Mouse (Mus musculus): ENCODE measurements around the gene Alkal2. TPM values are rescaled to one million over a fixed set of nuclear protein-coding genes. Genes with fewer than 3 reads are reported as not detected.

Gene Alkal2
- total and polyA plus RNA-seq, 3 experiments = 0.04 TPM; not detected in 2

- Histone ChIP-seq H3K36me3 (ENCODE audit: control insufficient read depth in 1 of 2, insufficient read depth in 2 of 2, low read length in 2 of 2) (no peaks in the 10 kb centered on the region), H3K4me3 (ENCODE audit: control insufficient read depth in 1 of 2, insufficient read depth in 1 of 2, low read depth in 2 of 2, low read length in 2 of 2) (no peak overlapping the region), H3K79me2 (ENCODE audit: control insufficient read depth, insufficient read depth, low read length, poor library complexity) (no peaks in the 10 kb centered on the region), H3K27ac (ENCODE audit: control insufficient read depth, low read depth, low read length) (no peak overlapping the region), H3K4me1 (ENCODE audit: control insufficient read depth in 1 of 2, insufficient read depth in 2 of 2, low read length in 2 of 2) (no peaks in the 10 kb centered on the region), H3K9me3 (replicated peaks; ENCODE audit: insufficient read depth, low read length) (no peaks in the 10 kb centered on the region), H3K27me3 (ENCODE audit: control insufficient read depth in 1 of 2, insufficient read depth in 2 of 2, low read length in 2 of 2) (no peaks in the 10 kb centered on the region), H3K9ac (ENCODE audit: control insufficient read depth, low read depth, low read length, poor library complexity, severe bottlenecking) (no peak overlapping the region)
- TF ChIP-seq CTCF (IDR thresholded peaks at IDR 0.05 in 2 of 3, conservative IDR thresholded peaks at IDR 0.05 in 1 of 3; ENCODE audit: control insufficient read depth in 1 of 3, insufficient read depth in 1 of 3, low read depth in 2 of 3, low read length in 3 of 3, poor library complexity in 1 of 3, severe bottlenecking in 1 of 3) = no peak
- TF ChIP-seq MYC (IDR thresholded peaks at IDR 0.05; ENCODE audit: low read depth, low read length) = no peak
- no peak for TF ChIP-seq MXI1 (IDR thresholded peaks at IDR 0.05; ENCODE audit: low read depth, low read length)
- TF ChIP-seq ZNF384 (IDR thresholded peaks at IDR 0.05; ENCODE audit: low read depth, low read length) = no peak
- TF ChIP-seq USF2 (IDR thresholded peaks at IDR 0.05; ENCODE audit: borderline replicate concordance in 1 of 2, insufficient read depth in 1 of 2, low read depth in 1 of 2, low read length in 2 of 2) = no peak
- TF ChIP-seq MEF2A (IDR thresholded peaks at IDR 0.05; ENCODE audit: extremely low read depth, insufficient replicate concordance, low read depth, low read length, poor library complexity, severe bottlenecking) = no peak
- no peak for TF ChIP-seq NELFE (IDR thresholded peaks at IDR 0.05; ENCODE audit: low read depth, low read length)
- TF ChIP-seq EP300 (IDR thresholded peaks at IDR 0.05; ENCODE audit: low read depth in 1 of 2, low read length in 2 of 2) = no peak
- no peak for TF ChIP-seq MAX (IDR thresholded peaks at IDR 0.05; ENCODE audit: low read length)
- no peak for TF ChIP-seq HCFC1 (IDR thresholded peaks at IDR 0.05; ENCODE audit: low read depth, low read length)
- no peak for TF ChIP-seq ZMIZ1 (IDR thresholded peaks at IDR 0.05; ENCODE audit: low read depth, low read length)
- no peak for TF ChIP-seq POLR2AphosphoS2 (IDR thresholded peaks at IDR 0.05; ENCODE audit: low read length)
- TF ChIP-seq MAZ (IDR thresholded peaks at IDR 0.05; ENCODE audit: low read depth, low read length) = no peak
- TF ChIP-seq JUND (IDR thresholded peaks at IDR 0.05; ENCODE audit: low read depth, low read length) = no peak
- TF ChIP-seq BHLHE40 (IDR thresholded peaks at IDR 0.05; ENCODE audit: borderline replicate concordance, low read depth, low read length) = no peak
- no peak for TF ChIP-seq ZC3H11A (IDR thresholded peaks at IDR 0.05; ENCODE audit: low read depth, low read length)
- TF ChIP-seq MYB (IDR thresholded peaks at IDR 0.05; ENCODE audit: low read depth, low read length) = no peak
- no peak for DNase-seq (ENCODE audit: low read depth, low spot score)
Measured at GRCm38 (mm10) chr12:30936899-30937298, 52.8 kb downstream of the Alkal2 start.

Other genes starting within 250 kb of the Alkal2 start
- gene Acp1, start 27.3 kb downstream of the Alkal2 start, total RNA-seq (2012; rRNA removed) = 59.2 and 60.7 TPM in 2 replicates
- 10 to 100 TPM in 1 of 2 experiments, not detected in 1; 93.9 TPM for gene Acp1, start 27.3 kb downstream of the Alkal2 start, polyA plus RNA-seq (2012; ENCODE audit: insufficient read depth in 1 of 2, insufficient read length in 2 of 2, low read depth in 1 of 2, low replicate concordance in 2 of 2, missing spikeins in 1 of 2)
- 3.2 and 3.3 TPM in 2 replicates for gene Sh3yl1, start 27.3 kb downstream of the Alkal2 start, total RNA-seq (2012; rRNA removed)
- 1 to 10 TPM in 1 of 2 experiments, not detected in 1; 5.2 TPM for gene Sh3yl1, start 27.3 kb downstream of the Alkal2 start, polyA plus RNA-seq (2012; ENCODE audit: insufficient read depth in 1 of 2, insufficient read length in 2 of 2, low read depth in 1 of 2, low replicate concordance in 2 of 2, missing spikeins in 1 of 2)
- 0.04 TPM in 1 of 2 replicates, not detected in the other for gene Fam110c, start 189.5 kb downstream of the Alkal2 start, total RNA-seq (2012; rRNA removed)
- under 1 TPM in 1 of 2 experiments, not detected in 1; 0.40 TPM for gene Fam110c, start 189.5 kb downstream of the Alkal2 start, polyA plus RNA-seq (2012; ENCODE audit: insufficient read depth in 1 of 2, insufficient read length in 2 of 2, low read depth in 1 of 2, low replicate concordance in 2 of 2, missing spikeins in 1 of 2)

Measured in MEL (cell line).